22 mouse cellular contexts compared by ENCODE assay signal in genomic region chr3:27769438-27769837, GRCm38 (mm10).
"Had no signal": no experiment of that assay in that cellular context is flagged by ENCODE, and none has a peak within 500 bp of the region (broad histone marks: within the 10 kb centered on the region; RNA-seq: fewer than 3 reads in every experiment).

No protein-coding gene starts in this region.

- H3K4me1 ChIP-seq: hindbrain, embryonic 13.5 days had no signal

- H3K9me3 ChIP-seq: forebrain, embryonic 15.5 days; heart, embryonic 10.5 days; heart, embryonic 12.5 days; hindbrain, embryonic 13.5 days; hindbrain, embryonic 15.5 days; limb, embryonic 12.5 days; liver, embryonic 13.5 days had no signal

- H3K4me3 ChIP-seq: forebrain, embryonic 15.5 days; heart, embryonic 10.5 days; heart, embryonic 12.5 days; hindbrain, embryonic 13.5 days; hindbrain, embryonic 15.5 days; layer of hippocampus, adult 2 months; left cerebral cortex, adult 2 months; limb, embryonic 12.5 days; liver, embryonic 13.5 days had no signal

- H3K4me2 ChIP-seq: forebrain, embryonic 15.5 days; heart, embryonic 12.5 days; hindbrain, embryonic 13.5 days; hindbrain, embryonic 15.5 days; limb, embryonic 12.5 days; liver, embryonic 13.5 days had no signal

- H3K9ac ChIP-seq: forebrain, embryonic 15.5 days; forebrain, postnatal 0 days; heart, embryonic 12.5 days; hindbrain, embryonic 13.5 days; hindbrain, embryonic 15.5 days; limb, embryonic 12.5 days; liver, embryonic 13.5 days had no signal

- ATAC-seq: forebrain, embryonic 15.5 days; forebrain, postnatal 0 days; hindbrain, postnatal 0 days had no signal

- H3K27me3 ChIP-seq: forebrain, embryonic 15.5 days; heart, embryonic 12.5 days; hindbrain, embryonic 13.5 days; hindbrain, embryonic 15.5 days; limb, embryonic 12.5 days; liver, embryonic 13.5 days had no signal

- DNase-seq: forebrain, postnatal 0 days; gastrocnemius, postnatal 14 days; gastrocnemius, postnatal 36 days; heart, adult 18-20 months; heart, postnatal 14 days; heart, postnatal 36 days; kidney, adult 18-20 months; kidney, adult 8-10 months; kidney, postnatal 10 days; kidney, postnatal 25 days; kidney, postnatal 4 days; left cerebral cortex, postnatal 4 days; liver, embryonic 13.5 days had no signal

- H3K36me3 ChIP-seq: forebrain, embryonic 15.5 days; heart, embryonic 10.5 days; heart, embryonic 12.5 days; hindbrain, embryonic 13.5 days; hindbrain, embryonic 15.5 days; limb, embryonic 12.5 days; liver, embryonic 13.5 days had no signal

- H3K27ac ChIP-seq: forebrain, embryonic 15.5 days; heart, embryonic 10.5 days; hindbrain, embryonic 13.5 days; hindbrain, embryonic 15.5 days; hindbrain, postnatal 0 days; layer of hippocampus, adult 2 months; left cerebral cortex, adult 2 months; limb, embryonic 12.5 days; liver, embryonic 13.5 days had no signal
